Mouse (Mus musculus) MN1 (cell line): ENCODE measurements around the gene Cpt1a.
A peak's percentile ranks its signal among the peaks of the same experiment; 100 is the strongest.

ENCODE experiments used
- DNase-seq: peaks from one replicate; pipeline ENCODE4 v3.0.0-alpha.2; 2016; ENCODE audit warnings: low spot score

The Cpt1a gene

GRCm38 (mm10) chr19:3324931-3325711 lies 3.0 kb downstream of the Cpt1a start:
- DNase-seq, result peak; percentile 86

GRCm38 (mm10) chr19:3325771-3326478 lies 3.8 kb downstream of the Cpt1a start:
- DNase-seq, result no peak

DNA sequence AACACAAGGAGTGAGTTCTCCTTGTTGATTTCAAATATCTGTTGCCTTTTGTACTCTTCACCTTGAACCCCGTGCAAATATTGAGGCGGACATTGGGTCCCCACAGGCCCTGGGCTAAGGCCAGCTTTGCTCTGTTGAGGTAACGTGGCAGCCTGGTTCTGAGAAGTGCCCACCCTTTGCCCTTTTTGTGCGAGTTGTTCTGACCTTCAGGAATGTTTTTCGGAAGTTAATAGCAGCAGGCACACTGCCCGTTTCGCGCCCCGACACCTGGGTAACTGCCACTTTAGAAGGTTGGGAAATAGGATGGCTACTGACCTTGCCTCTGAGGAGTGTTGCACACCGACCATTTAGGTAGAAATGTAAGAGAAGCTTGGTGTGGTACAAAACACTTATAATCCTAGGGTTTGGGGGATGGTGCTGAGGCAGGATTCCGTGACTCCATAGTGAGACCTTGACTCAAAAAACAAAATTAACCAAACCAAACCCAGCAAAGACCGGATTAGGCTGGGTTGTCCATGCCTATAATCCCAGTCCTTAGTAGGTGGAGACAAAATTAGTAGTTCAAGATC lies 4.4 kb downstream of the Cpt1a start:
- no peak for DNase-seq

DNA sequence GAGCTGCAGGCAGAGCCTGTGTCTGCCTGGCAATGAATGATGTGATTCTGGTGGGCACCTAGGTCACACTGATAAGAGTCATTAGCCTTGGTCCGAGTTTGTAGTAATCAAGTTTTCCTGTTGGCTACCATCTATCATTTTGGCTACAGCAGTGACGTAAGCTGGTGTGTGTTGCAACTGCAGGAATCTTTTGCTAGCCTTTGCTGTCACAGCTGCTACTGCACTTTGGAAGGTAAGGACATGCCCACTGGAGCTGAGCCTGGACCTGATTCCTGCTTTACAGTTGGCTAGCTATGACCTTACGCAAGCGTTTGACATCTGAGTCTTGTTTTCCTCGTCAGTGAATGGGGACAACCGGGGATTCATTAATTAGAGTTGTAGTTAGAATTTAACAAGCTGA lies 11.1 kb downstream of the Cpt1a start:
- peak; percentile 60 for DNase-seq

- DNase-seq, result peak; percentile 87
Measured at GRCm38 (mm10) chr19:3333694-3334515, 11.8 kb downstream of the Cpt1a start.

- no peak for DNase-seq
Measured at GRCm38 (mm10) chr19:3334550-3334949, 12.4 kb downstream of the Cpt1a start.

DNA sequence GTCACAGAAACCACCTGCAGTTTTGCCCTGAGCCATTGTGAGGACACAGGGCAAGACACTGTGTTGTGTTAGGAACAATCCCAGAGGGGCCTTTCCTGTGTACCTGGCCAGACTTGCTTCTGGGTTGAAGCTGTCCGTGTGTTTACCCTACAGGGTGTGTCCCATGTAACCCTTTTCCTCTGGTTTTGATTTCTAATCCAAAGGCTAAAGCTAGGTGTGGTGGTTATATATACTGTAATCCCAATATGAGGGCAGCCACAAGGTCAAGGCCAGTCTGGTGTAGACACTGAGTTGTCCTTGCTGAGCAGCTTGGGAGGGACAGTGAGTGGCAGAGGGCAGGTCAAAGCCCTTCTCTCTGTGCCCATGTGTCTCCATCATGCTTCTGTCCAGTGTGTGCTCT lies 13.8 kb downstream of the Cpt1a start:
- no peak for DNase-seq

DNA sequence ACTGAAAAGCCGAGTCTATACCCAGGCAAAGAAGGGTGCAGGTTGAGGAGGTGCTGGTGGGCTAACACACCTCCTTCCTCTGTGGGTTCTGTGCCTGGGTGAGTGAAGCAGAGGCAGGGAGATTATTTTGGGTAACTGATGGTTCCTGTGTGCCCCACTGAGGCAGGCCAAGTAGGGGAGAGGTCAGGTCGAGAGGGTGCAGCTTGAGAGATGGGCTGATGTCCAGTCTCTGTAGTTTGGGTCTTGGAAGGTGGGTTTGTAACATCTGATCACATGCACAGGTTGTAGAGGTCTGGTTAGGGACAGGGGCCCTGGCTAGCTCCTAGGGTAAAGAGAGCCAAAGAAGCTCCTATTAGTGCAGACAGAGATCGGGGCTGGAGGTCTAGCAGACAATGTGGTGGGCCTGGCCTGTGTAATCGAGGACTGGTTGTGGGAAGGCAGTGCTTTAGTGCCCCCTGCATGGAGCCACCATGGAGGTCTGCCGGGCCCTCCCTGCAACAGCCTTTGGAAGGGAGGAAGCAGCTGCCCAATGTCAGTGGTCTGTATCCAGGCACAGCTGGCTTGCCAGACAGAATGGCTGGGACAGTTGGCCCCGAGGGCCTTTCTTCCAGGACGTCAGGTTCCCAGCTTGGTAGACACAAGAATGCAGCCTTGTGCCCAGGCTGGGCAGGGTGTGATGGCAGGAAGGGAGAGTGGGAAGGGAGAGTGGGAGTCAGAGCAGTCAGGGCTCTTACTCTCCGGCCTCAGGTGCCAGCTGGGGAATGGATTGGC lies 14.5 kb downstream of the Cpt1a start:
- DNase-seq, result no peak

DNA sequence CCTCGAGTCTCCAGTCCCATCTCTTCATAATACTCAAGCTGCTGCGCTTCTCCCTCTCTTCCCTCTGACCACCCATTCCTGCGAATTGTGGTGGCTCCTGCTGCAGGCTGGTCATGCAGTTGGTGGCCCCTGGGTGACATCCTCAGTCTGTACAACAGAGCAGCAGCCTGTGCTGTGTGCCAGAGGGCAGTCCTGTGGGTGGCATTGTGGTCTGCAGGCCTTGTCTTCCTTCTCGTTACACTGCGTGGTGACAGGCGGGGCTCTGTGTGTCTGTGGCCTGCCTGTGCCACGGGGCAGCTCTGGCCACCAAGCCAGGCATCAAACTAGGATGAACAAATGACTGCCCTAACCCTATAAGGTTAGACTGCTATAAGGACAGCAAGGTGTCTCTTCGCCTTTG lies 17.1 kb downstream of the Cpt1a start:
- no peak for DNase-seq

DNA sequence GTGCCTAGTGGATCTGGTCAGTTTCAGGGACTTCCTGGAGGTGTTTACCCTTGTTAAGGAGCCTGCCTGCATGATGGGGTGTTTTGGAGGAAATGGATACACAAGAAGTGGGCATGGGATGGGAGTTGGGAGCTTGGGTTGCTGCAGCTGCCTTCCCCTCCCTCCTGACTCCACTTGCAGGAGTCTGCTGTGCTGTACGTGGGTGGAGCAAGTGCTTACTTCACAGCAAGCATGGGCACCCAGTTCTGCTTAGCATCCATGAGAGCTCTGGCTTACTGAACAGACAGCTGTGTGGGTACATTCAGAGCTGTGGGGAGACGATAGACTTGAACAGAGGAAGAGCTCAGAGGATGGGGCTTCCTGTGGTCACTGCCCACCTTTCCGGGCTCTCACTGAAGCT lies 18.9 kb downstream of the Cpt1a start:
- DNase-seq, result peak; percentile 29

DNA sequence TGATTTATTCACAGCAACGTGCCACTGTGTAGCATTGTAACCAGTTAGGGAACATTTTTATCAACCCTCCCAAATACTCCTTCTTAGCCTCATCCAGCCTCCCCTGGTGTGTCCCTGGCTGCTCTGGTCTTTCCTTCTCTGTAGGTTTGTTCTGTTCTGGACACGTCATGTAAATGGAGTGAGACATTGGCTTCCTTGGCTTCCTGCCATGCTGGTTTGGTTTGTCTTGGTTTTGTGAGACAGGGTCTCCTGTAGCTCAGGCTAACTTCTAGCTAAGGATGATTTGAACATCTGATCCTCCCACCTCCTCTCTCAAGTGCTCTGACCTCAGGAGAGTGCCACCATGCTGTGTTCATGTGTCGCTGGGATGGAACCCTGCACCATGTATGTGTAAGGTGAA lies 21.8 kb downstream of the Cpt1a start:
- no peak for DNase-seq

DNA sequence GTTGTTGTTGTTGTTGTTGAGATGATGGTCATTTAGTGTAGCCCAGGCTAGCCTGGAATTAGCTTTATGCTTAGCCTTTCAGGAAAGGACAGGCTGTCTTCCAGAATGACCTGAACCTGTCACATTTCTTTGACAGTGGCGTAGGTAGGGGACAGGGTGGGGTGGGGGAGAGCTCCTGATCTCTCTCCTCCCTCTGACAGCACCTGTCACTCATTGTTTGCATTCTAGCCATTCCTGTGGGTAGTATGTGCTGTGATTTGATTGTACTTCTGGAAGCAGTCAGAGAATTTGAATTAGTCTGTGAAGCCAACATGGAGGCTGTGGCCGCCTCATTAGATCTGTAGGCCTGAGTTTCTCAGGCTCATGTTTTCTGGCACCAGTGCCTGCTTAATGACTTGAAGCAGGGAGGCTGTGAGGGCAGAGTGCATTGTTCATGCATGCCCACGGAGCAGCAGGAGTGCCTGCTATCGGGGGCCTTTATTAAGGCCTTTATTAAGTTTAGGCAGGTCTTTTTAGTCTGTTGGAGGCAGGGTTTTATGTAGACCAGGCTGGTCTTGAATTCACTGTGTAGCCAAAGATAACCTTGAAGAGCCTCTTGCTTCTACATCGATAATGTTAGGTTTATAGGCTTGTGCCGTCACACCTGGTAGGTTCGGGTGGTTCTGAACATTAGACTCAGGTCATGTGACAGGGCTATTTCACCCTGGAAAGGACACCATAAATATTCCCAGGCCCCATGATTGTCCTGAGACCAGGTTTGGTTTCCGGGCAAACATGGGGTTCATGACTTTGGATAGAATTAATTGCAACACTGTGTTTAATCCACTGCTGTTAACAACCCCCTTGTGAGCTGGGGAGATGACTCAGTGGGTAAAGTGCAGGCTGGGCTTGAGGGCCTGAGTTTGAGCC lies 22.8 kb downstream of the Cpt1a start:
- DNase-seq, result no peak

- DNase-seq, result no peak
Measured at GRCm38 (mm10) chr19:3347784-3348183, 25.6 kb downstream of the Cpt1a start.

DNA sequence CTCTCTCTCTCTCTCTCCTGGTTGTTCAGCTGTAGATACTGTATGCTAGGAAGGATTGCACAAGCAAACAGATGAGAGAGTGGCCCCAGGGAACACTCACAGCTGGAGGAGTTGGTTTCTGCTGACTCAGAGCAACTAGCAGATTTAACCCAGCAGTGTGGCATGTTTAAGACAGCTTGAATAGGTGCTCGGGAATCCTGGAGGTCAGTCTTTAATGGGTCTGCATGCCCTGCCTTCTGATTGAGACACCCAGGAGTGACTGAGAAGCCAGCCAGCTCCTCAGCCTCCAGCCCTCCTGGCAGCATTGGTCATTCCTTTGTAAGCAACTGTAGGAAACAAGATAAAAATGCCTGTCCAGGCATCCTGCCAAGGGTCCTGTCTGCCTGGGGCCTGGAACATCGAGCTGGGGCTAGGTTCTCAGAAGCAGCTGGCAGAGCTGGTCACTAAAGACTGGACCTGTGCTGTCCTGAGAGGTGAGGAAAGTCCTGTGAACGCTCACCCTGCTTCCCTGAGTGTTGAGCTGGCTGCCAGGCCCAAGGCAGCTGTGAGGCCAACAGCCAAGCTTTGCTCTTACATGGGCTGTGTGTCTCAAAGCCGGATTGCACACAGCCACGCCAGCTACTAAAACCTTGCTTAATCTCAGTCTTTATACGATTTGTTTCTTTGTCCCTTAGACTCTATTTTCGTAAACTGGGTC lies 31.4 kb downstream of the Cpt1a start:
- peak; percentile 87 for DNase-seq

DNA sequence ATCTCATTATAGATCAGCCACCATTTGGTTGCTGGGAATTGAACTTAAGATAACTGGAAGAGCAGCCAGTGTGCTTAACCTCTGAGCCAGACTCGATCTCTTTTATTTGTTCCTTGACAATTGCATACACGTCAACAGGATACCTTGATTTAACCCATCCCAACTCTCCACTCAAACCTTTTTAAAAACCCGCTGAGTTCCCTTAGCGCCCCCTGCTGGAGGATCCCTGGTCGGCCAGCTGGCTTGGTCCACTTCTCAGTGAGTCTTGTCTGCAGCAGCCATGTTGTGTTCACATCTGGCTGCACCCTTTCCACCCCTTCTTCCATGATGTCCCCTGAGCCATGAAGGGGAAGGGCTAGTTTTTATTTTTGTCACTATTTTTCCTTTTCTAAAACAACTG lies 33.0 kb downstream of the Cpt1a start:
- no peak for DNase-seq

GRCm38 (mm10) chr19:3356516-3356915 lies 34.4 kb downstream of the Cpt1a start:
- no peak for DNase-seq

DNA sequence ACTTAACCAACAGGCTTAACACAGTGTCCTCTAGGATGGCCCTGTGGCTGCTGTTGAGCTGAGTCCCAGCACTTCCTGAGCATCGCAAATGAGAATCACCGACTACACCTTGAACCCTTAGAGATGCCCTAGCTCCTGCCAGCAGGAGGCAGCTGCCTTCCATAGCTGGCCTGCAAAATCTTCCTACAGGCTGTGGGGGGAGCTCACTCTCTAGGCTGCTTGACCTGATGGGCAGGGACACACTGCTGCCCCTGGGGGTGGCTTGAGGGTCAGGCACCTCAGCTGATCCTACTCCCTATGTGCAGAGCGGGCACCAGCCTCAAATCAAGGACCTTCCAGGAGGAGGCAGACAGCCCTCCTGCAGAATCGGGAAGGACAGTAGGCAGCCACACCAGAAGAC lies 35.5 kb downstream of the Cpt1a start:
- DNase-seq, result no peak

DNA sequence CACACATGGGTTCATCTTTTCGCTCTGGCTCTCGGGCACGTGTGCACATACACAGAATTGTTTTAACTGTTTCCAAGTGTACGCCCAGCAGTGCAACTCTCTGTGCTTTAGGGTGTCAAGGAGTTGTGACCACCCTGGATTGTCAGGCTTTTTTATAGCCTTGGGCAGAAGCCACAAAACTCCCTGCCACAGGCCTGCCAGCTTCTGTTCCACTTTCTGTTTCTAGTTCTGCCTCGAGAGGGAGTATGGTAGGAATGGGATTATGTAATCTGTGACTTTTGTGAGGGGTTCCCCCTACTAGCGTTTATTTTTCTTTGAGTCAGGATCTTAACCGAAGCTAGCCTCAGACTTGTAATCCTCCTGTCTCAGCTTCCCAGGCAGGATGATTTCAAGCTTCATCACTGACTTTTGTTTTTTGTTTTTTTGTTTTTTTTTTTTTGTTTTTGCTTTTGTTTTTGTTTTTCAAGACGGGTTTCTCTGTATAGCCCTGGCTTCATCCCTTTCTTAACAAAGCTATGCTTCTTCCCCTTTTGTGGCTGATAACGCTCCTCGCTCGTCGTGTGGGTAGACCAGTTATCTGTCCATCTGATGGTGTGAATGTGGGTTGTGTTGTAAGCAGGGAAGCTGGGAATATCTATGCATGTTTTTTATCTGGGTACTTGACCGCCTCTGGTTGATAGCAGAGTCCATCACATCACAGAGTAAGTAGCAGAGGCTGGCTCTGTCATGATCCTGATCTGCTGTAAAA lies 37.9 kb downstream of the Cpt1a start:
- no peak for DNase-seq

DNA sequence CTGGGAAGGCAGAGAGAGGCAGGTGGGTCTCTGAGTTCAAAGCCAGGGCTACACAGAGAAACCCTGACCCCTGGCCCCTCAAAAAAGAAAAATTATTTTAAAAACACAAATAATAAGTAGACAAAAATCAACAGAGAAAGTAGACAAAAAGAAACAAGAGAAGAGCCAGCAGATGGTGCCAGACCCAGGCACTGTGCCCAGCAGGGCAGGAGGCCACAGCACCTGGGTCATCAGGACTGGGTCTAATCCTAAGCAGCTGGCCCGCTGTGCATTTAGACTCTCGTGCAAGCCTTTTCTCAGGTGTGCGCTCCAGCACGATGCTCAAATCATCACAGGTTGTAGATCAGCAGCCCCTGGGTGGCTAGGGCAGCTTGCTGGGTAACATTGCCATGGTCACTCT lies 41.4 kb downstream of the Cpt1a start:
- DNase-seq, result no peak
